Mouse (Mus musculus) B cell, adult 62 days (primary cell): ENCODE data around the gene Krr1. TPM values are rescaled to one million over a fixed set of nuclear protein-coding genes. Genes with fewer than 3 reads are reported as not detected.

Source experiments
- total RNA-seq: library from RNA; stranded (reverse); gene quantifications from 4 replicates; pipeline ENCODE4 v1.2.4, GENCODE M21; 2023

Krr1 gene
- total RNA-seq = 48.6 to 55.6 TPM (median 52.6 TPM) in 4 replicates

GRCm38 (mm10) chr10:111972542-111973361 lies at the start of gene Krr1:
Gene Krr1 (plus strand): TSS chr10:111972664.

GRCm38 (mm10) chr10:112002544-112003215 lies 30.2 kb downstream of the Krr1 start, which contains the start of gene Glipr1:
Gene Glipr1 (minus strand): TSS chr10:112002631.

Other genes with a start within 250 kb of the Krr1 start
- 29.4 to 44.5 TPM (median 32.2 TPM) in 4 replicates for gene Glipr1, start 30.0 kb downstream of the Krr1 start, total RNA-seq
- gene Glipr1l1, start 87.5 kb downstream of the Krr1 start, total RNA-seq = not detected in 4 replicates
- gene Glipr1l2, start 110.7 kb downstream of the Krr1 start, total RNA-seq = not detected in 4 replicates
- gene Glipr1l3, start 187.7 kb downstream of the Krr1 start, total RNA-seq = not detected in 4 replicates
- not detected in 4 replicates for gene Caps2, start 191.0 kb downstream of the Krr1 start, total RNA-seq